Mouse (Mus musculus) stomach, embryonic 16.5 days (tissue): Measurements from ENCODE around the gene Myrf. TPM values are rescaled to one million over a fixed set of nuclear protein-coding genes. Genes with fewer than 3 reads are reported as not detected.

ENCODE experiments used
- ATAC-seq: fragments of 200-750 bp; cut with Nextera tagmentation; 2 replicates; pipeline ENCODE4 v1.8.0; 2017; ENCODE audit warnings: moderate number of reproducible peaks, moderate TSS enrichment; ENCODE audit not compliant: insufficient read depth, low FRiP score
- H3K27ac ChIP-seq: fragments of 300-500 bp; sonication (generic); 2 replicates; pipeline ENCODE4 v1.5.1; 2014; ENCODE audit warnings: low read length
- H3K27me3 ChIP-seq: fragments of 300-500 bp; sonication (generic); 2 replicates; pipeline ENCODE4 v1.6.1; 2014; ENCODE audit warnings: low read length, control low read depth, mixed read lengths; ENCODE audit not compliant: control insufficient read depth, insufficient read depth
- H3K36me3 ChIP-seq: fragments of 300-500 bp; sonication (generic); 2 replicates; pipeline ENCODE4 v1.6.1; 2014; ENCODE audit warnings: low read length; ENCODE audit not compliant: control insufficient read depth, insufficient read depth
- H3K4me1 ChIP-seq: fragments of 300-500 bp; sonication (generic); 2 replicates; pipeline ENCODE4 v1.6.1; 2014; ENCODE audit warnings: low read length, control low read depth, mixed read lengths; ENCODE audit not compliant: control insufficient read depth, insufficient read depth
- H3K4me2 ChIP-seq: fragments of 300-500 bp; sonication (generic); 2 replicates; pipeline ENCODE4 v1.6.1; 2014; ENCODE audit warnings: low read depth, low read length, mixed read lengths
- H3K4me3 ChIP-seq: fragments of 300-500 bp; sonication (generic); replicated peaks from 2 replicates; pipeline ENCODE4 v1.5.1; 2014; ENCODE audit warnings: mild to moderate bottlenecking, low read length
- H3K9ac ChIP-seq: fragments of 300-500 bp; sonication (generic); 2 replicates; pipeline ENCODE4 v1.6.1; 2014; ENCODE audit warnings: low read length
- H3K9me3 ChIP-seq: fragments of 300-500 bp; sonication (generic); replicated peaks from 2 replicates; pipeline ENCODE4 v1.6.1; 2016; ENCODE audit warnings: low read length, control low read depth; ENCODE audit not compliant: control insufficient read depth
- WGBS: fragments of 180-500 bp; shearing (Covaris S2); extraction: QIAGEN DNeasy Blood & Tissue Kit; methylation state at CpG from one replicate; pipeline ENCODE4 v1.1.7; 2014; 5-methylcytosine and 5-hydroxymethylcytosine counted together
- polyA plus RNA-seq: library from polyadenylated mRNA; unstranded; fragments of >200 nt; fragmentation: Nextera tagmentation; extraction: Ambion mirVana; gene quantifications from 2 replicates; pipeline ENCODE4 v1.2.1, GENCODE M21; 2015

Myrf gene
- polyA plus RNA-seq = 16.6 and 17.6 TPM in 2 replicates

DNA sequence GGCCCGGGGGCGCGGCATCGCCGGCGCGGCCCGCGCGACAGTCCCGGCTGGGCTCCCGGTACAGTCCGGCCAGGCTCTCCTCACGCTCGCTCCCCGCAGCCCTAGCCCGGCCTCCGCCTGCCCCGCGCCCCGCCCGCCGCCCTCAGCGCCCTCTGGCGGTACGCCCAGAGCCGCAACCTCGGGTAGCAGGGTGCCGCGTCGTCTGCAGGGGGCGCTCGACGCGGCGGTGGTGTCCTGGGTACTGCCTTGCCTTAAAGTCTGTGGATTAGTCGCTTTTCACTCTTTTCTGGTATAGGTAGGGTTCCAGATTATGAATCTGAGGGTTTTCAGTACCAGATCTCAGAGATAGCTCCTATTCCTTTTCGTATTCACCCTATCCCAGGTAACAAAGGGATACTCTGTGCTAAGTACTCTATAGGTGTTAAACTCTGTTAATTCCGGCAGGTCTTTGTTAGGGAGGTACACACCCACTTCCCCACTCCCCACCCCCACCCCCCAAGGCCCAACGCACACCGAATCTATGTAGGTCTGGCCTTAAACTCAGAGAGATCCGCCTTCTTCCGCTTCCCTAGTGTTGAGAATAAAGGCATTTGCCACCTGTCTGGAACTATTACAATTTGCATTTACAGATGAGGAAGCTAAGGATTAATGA is at the start of gene Myrf:
Gene Myrf (minus strand): TSS at position 95 of the 652 bp plus-strand sequence.
- H3K4me3 ChIP-seq = peak within 1 kb of the TSS; percentile 64
- H3K9ac ChIP-seq = peak within 1 kb of the TSS; percentile 81
- ATAC-seq = peak; percentile 82
- H3K4me2 ChIP-seq = peak within 1 kb of the TSS; percentile 91
- H3K4me1 ChIP-seq = peaks cover 4% of the 10 kb centered on the region; the same call in 1 of the 2 replicates
- H3K36me3 ChIP-seq = no peaks in the 10 kb centered on the region
- WGBS = 7% methylated on average over 43 of the region's 43 CpGs
- no peaks in the 10 kb centered on the region for H3K27me3 ChIP-seq
- H3K27ac ChIP-seq = peak within 1 kb of the TSS; percentile 6
- H3K9me3 ChIP-seq = no peaks in the 10 kb centered on the region

DNA sequence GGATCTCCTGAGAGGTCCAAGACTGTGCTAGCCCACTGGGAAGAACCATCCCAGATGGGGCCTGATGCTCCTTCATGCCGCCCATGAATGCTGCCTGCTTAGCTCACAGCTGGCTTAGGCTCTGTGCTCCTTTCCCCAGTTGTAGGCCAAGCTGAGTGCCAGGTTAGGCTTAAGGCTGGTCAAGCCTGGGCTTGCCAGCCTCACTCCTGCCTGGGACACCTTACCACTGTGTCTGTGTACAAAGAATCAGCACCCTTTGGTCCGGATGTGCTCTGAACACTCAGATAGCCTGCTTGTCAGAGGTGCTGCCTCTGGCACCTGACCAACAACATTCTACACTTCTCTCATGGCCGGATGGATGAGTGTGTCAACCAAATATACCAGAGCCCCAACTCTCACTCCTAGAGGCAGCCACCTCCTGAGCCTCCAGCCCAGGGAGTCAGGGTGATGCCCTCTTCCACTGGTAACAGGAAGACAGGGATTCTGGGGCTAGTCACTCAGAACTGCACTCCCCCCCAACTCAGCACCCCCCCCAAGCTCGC is 49.1 kb upstream of the Myrf start:
- Histone ChIP-seq H3K9me3 (no peaks in the 10 kb centered on the region), H3K4me3 (no peak overlapping the region), H3K27ac (peak overlapping the region; percentile 31; the same call in 1 of the 2 replicates), H3K4me2 (no peak overlapping the region), H3K36me3 (no peaks in the 10 kb centered on the region), H3K27me3 (no peaks in the 10 kb centered on the region), H3K9ac (peak overlapping the region; percentile 33; the same call in 1 of the 2 replicates), H3K4me1 (peaks cover 60% of the 10 kb centered on the region)
- ATAC-seq = no peak
- WGBS = 57% methylated on average over 4 of the region's 4 CpGs

- no peaks in the 10 kb centered on the region for H3K36me3 ChIP-seq
- no peak for ATAC-seq
- peak overlapping the region; percentile 21; the same call in 1 of the 2 replicates for H3K27ac ChIP-seq
- no peaks in the 10 kb centered on the region for H3K9me3 ChIP-seq
- H3K4me3 ChIP-seq = no peak overlapping the region
- 79% methylated on average over 8 of the region's 8 CpGs for WGBS
- no peaks in the 10 kb centered on the region for H3K27me3 ChIP-seq
- H3K9ac ChIP-seq = 0 out of 2 replicates have a peak overlapping the region, but pooled peaks have one; percentile 13
- H3K4me1 ChIP-seq = peaks cover 55% of the 10 kb centered on the region
- no peak overlapping the region for H3K4me2 ChIP-seq
Observed at GRCm38 (mm10) chr19:10288125-10289040, 47.8 kb upstream of the Myrf start.

GRCm38 (mm10) chr19:10286458-10286872 is 45.9 kb upstream of the Myrf start:
- WGBS = 64% methylated on average over 10 of the region's 10 CpGs
- H3K27me3 ChIP-seq = no peaks in the 10 kb centered on the region
- peak overlapping the region; percentile 39 for H3K9ac ChIP-seq
- H3K4me3 ChIP-seq = no peak overlapping the region
- H3K27ac ChIP-seq = peak overlapping the region; percentile 70
- no peaks in the 10 kb centered on the region for H3K9me3 ChIP-seq
- peaks cover 53% of the 10 kb centered on the region for H3K4me1 ChIP-seq
- H3K36me3 ChIP-seq = no peaks in the 10 kb centered on the region
- ATAC-seq = peak; percentile 67
- no peak overlapping the region for H3K4me2 ChIP-seq

DNA sequence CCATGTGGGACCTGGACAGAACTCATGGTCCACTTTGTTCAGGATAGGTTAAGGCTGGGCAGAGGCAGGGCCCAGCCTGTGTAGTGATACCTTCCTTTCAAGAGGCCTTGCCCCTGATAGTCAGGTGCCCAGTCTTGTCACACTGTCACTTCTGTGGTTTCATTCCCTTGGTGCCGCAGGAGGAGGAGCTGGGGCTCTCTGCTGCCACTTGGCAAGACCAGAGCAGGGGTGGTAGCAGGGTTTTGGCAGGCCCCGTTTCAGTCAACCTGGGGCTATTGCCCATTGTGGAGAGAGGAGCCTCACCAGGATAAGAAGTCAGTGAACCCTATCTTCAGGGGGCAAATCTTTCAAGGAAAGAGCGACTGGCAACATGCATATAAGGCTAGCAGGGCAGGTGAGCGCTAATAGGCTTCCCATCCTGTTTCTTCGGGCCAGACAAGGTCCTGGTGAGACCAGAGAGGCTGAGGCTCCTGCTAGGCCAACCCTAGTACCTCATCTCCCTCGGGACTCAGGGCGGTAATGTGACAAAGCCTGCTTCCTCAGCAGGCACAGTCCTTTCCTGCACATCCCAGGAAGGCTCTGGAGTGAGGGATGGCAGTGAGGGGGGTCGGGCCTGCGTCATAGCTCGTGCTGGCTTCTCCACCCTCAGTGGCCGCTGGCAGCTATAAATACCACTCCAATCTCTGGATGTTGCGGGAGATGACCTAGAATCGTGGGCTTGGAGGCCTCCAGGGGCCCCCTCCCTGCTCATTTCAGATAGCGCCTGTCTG is 40.4 kb upstream of the Myrf start:
- Histone ChIP-seq H3K4me1 (peaks cover 41% of the 10 kb centered on the region), H3K4me2 (no peak overlapping the region), H3K9me3 (no peaks in the 10 kb centered on the region), H3K27me3 (no peaks in the 10 kb centered on the region), H3K4me3 (no peak overlapping the region), H3K9ac (no peak overlapping the region), H3K27ac (no peak overlapping the region), H3K36me3 (no peaks in the 10 kb centered on the region)
- 69% methylated on average over 14 of the region's 14 CpGs for WGBS
- ATAC-seq = no peak

- Histone ChIP-seq H3K27me3 (no peaks in the 10 kb centered on the region), H3K4me2 (no peak overlapping the region), H3K4me3 (no peak overlapping the region), H3K4me1 (peaks cover 36% of the 10 kb centered on the region), H3K27ac (0 out of 2 replicates have a peak overlapping the region, but pooled peaks have one; percentile 95), H3K9me3 (no peaks in the 10 kb centered on the region), H3K36me3 (no peaks in the 10 kb centered on the region), H3K9ac (no peak overlapping the region)
- no peak for ATAC-seq
- 70% methylated on average over 9 of the region's 9 CpGs for WGBS
Observed at GRCm38 (mm10) chr19:10279668-10280067, 39.1 kb upstream of the Myrf start.

DNA sequence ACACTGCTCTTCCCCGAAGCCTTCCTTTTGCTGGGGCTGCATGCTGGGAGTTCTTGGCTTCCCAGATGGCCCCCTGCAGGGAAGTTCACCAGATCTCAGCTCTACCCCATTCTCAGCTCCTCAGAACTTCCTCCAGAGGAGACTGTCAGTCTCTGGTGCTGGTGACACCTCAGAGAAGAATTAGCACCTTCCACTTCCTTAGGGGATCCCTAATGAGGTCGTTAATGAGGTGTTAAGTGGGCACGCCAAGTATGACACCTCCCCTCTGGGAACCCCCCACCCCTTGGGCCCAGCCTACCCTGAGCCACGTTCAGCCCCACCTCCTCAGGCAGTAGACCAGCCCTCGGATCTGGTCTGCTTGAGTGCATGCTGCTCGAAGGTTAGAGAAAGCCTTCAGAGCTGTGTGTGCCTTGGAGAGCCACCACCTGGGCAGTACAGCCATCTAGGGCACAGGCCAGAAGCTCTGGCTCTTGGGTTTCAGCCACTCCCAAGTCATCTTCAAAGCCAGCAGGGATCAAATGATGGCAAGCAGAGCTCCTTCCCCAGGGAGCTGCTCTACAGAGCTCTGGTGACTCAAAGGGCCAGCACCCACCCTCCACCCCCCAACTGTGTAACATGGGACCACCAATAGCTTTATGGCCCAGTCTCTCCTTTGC is 38.2 kb upstream of the Myrf start:
- WGBS = 29% methylated on average over 6 of the region's 6 CpGs
- no peaks in the 10 kb centered on the region for H3K9me3 ChIP-seq
- peak overlapping the region; percentile 95 for H3K27ac ChIP-seq
- H3K4me1 ChIP-seq = peaks cover 39% of the 10 kb centered on the region
- H3K4me3 ChIP-seq = no peak overlapping the region
- H3K4me2 ChIP-seq = peak overlapping the region; percentile 22; the same call in 1 of the 2 replicates
- ATAC-seq = peak; percentile 9; the same call in 1 of the 2 replicates
- H3K36me3 ChIP-seq = no peaks in the 10 kb centered on the region
- peak overlapping the region; percentile 25 for H3K9ac ChIP-seq
- H3K27me3 ChIP-seq = no peaks in the 10 kb centered on the region

DNA sequence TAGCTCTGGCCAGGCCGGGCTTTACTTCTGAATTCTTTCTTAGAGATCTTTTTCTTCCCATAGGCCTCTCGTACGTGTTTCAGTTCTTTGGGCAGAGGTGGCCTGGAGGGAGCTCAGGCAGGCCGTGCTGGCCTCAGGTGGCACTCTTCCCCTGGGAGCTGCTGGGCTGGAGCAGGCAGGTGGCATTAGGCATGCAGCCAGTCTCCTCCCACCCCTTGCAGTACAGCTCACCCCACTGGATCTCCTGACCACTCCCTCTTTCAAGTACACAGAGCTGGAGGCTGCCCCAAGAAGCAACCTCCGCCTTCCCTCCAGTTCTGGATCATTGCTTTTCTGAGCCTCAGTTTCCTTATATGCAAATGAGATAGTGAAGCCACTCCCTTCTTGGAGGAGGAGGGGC is 37.2 kb upstream of the Myrf start:
- peak overlapping the region; percentile 11; the same call in 1 of the 2 replicates for H3K4me3 ChIP-seq
- peak; percentile 92 for ATAC-seq
- H3K4me1 ChIP-seq = peaks cover 49% of the 10 kb centered on the region
- no peaks in the 10 kb centered on the region for H3K36me3 ChIP-seq
- H3K27ac ChIP-seq = peak overlapping the region; percentile 95
- no peaks in the 10 kb centered on the region for H3K27me3 ChIP-seq
- peak overlapping the region; percentile 55 for H3K9ac ChIP-seq
- peak overlapping the region; percentile 36 for H3K4me2 ChIP-seq
- WGBS = 28% methylated on average over 5 of the region's 5 CpGs
- no peaks in the 10 kb centered on the region for H3K9me3 ChIP-seq
